Mouse (Mus musculus): Measurements from ENCODE around the gene Tigd2.

Tigd2 gene

GRCm38 (mm10) chr6:59255909-59256308 is 47.2 kb downstream of the Tigd2 start:
- no peak for DNase-seq (ENCODE audit: low read depth)
